Mouse (Mus musculus) telencephalon, adult 2 months (tissue): ENCODE measurements around the gene Tmem200b.

Experiments
- DNase-seq: peaks from one replicate; pipeline ENCODE4 v3.0.0-alpha.2; 2011; ENCODE audit warnings: low read depth, low spot score

Gene Tmem200b

DNA sequence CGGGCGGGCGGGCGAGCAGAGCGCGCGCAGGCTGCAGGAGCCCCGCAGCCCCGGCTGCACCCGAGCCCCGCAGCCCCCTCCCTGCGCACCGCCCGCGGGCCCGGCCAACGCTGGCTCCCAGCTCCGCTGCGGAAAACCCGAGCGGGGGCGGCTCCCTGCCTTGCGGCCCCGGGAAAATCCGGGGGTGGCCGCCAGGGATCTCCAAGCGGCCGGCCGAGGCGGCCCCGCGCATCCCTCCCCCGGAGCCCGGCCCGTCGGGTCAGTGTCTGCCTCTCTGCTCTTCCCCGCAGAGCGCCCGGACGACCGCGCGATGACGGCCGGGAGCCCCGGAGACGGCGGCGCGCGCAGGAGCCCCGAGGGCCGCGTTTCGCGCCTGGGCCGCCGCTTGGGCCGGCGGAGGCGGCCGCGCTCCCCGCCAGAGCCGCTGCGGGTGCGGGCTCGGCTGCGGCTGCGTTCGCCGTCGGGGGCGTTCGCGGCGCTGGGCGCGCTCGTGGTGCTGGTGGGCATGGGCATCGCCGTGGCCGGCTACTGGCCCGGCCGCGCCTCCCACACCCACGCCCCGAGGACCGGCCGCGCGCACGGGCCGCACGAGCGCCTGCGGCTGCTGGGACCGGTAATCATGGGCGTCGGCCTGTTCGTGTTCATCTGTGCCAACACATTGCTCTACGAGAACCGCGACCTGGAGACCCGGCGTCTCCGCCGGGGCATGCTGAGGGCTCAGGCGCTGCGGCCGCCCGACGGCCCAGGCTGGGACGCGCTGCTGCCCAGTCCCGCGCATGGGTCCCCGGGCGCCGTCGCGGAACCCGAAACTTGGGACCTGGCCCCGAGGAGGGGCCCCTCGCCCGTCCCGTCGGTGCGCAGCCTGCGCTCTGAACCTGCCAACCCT, at the start of gene Tmem200b:
TSS of gene Tmem200b (plus strand) at position 311 of the 886 bp plus-strand sequence.
- DNase-seq: no peak

DNA sequence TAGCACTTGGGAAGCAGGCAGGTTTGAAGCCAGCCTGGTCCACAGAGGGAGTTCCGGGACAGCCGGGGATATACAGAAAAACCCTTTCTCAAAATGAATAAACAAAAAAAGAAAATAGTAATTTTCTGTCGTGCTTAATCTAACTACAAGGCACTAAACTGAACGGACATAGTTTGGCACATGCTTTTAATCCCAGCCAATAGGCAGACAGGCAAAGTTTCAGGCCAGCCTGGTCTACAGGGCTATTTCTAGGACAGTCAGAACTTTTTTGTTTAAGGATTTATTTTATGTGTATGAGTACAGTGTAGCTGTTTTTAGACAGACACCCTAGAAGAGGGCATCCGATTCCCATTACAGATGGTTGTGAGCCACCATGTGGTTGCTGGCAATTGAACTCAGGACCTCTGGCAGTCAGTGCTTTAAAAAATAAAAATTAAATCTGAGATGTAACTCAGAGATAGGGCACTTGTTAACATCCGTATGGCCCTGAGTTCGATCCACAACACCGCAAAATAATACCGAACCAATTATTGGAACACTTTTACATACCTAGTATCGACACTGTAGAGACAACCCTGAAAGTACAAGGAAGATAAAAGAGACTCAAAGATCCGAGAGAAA, 48.8 kb upstream of the Tmem200b start:
- no peak for DNase-seq

DNA sequence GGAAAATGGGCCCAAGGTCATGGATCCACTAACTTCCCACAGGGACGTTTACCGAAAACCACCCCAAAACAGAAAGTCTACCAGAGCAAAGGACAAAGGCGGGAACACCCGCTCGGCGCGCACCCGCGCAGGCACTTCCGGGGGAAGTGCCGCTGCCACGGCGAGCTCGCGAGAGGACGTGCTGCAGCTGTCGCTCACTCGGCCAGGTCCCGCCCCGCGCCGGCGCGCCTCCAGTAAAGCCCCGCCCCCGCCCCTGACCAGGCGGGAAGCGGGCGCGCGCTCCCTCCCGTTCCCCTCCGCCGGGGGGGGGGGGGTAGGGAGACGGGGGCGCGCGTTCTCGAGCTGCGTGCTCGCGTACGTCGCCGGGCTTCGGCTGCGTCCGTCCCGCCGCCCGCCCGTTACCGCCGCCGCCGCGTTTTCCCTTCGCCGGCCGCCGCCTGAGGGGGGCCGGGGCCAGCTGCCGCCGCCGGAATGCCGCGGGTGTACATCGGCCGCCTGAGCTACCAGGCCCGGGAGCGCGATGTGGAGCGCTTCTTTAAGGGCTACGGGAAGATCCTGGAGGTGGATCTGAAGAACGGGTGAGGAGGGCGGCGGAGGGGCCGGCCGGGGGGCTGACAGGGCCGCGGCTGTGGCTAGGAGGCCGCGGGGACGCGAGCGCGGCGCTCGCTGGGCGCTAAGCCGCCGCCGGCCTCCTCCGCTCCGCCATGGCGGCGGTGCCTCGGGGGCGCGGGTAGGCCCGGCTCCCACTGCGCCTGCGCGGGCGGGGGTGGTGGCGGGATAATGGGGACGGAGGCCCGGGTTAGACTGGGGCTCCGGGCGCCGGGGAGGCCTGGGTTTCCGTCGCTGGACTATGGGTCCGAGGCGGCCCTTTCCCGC, 48.0 kb upstream of the Tmem200b start, which contains the start of gene Srsf4:
TSS of gene Srsf4 (plus strand) at position 325 of the 876 bp plus-strand sequence.
- peak; percentile 89 for DNase-seq

DNA sequence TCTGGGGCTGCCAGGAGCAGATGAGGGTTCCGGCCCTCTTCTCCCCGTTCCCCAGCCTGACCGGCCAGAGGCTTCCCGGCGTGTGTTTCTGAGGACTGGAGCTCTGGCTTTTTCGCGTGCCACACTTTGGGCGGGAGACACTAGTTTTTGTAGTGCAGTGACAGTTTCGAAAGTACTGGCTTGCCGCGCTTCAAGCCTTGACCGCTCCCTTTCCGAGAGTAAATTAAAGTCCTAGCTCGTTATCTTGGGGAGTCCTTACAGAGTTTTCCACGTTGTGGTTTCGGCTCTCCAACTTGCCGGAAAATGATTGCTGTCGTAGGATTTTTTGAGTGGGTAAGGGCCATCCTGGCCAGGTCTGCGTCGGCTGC, 47.4 kb upstream of the Tmem200b start:
- no peak for DNase-seq

DNA sequence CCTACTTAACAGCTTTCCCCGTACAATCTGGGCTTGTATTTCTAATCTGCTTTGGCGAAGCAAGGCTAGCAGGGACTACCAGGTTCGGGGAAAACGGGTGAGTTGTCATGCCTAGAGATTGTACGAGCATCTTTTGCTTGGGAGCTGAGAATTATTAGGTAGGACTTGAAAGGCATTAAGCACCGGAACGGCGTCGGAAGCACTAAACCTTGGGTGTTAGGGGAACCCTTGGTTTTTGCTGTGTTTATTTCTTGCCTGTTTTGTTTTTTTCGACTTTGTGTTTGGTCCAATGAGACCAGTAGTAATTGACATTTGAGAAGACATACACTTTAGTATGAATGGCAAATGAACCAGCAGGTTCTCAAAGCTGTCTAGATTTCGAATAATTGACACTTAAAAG, 47.0 kb upstream of the Tmem200b start:
- DNase-seq: no peak

DNA sequence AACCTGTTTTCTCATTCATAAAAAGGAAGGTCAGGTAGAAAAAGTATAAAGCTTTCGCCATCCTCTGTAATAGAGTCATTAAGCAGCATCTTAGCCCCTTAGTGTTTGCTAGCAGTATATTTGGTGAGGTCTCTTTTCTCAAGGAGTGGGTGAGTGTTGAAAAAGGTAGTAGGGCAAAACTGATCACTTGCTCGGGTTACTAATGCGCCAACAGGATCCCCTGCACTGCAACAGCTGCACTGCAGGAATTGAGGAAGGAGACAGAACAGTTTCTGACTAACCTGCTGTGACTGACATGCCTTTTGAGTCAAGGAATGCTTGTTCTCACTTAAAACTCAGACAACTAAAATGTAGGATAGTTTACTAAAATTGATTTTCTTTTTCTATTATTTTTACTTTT, 46.3 kb upstream of the Tmem200b start:
- DNase-seq: no peak

DNA sequence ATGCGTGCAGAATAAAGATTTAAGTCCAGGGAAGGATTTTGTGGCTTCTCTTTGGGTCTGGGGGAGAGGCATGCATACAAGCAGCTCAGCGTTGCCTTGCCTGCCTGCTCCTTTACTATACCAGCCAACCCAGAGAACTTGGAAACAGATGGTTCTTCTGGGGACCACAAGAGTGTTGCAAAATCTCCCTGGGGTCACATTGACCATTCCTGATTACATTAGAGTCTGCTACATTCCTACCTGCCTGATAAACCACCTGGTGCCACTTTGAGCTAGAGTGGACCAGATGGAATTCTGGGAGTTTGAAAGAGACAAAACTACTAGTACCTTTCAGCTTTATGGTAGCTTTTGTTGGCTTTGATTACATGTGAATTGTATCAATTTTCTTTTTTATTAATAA, 44.7 kb upstream of the Tmem200b start:
- no peak for DNase-seq

DNA sequence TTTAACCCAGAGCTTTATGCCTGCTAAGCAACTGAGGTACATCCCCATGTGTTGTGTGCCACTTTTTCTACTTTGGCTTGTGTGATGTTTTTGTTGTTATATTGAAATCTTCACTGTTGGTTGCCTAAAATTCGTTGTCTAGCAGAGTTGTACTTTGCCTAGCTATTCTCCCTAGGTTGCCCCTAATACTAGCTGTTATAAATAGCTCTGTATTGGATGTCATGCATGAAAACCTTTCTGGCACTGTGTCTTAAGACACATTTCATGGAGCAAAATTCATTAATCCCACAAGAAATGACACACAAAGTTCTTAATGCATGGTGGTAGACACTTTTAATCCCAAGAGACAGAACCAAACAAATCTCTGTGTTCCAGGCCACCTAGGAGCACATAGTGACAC, 41.9 kb upstream of the Tmem200b start:
- DNase-seq: no peak

DNA sequence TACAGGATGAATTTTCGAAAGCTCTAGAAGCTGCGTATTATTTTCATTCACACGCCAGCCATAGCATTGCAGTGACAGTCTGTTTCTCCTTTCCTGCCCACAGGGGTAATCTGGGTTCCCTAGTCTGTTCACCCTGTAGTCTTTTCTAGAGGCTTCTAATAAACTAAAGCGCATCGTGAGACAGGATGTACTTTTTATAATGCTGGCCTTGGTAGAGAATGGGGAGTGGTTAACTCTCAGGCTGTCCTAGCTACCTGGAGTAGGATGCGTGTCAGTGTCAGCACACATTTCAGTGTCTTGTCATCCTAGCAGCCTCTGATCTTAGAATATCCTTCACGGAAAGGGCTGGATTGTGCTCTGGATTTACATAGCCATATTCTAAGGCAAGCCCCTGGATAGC, 40.3 kb upstream of the Tmem200b start:
- no peak for DNase-seq

DNA sequence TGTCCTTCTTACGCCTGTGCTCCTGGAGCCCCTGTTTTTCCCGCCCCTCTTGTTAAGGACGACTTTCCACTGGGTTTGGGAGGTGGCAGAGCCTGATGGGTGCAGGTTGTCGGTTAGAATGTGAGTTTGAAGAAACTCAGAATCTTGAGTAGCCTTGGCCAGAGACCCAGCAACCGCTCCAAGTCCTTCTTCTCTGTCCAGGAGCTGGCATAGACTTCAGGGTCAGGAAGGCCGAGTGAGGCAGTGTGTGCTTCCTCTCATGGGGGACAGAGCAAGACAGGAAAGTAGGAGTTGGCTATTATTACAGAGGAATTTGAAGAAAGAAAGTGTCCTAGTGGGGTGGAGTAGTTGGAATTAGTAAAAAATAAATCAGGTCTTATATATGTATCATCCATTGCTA, 38.0 kb upstream of the Tmem200b start:
- no peak for DNase-seq

DNA sequence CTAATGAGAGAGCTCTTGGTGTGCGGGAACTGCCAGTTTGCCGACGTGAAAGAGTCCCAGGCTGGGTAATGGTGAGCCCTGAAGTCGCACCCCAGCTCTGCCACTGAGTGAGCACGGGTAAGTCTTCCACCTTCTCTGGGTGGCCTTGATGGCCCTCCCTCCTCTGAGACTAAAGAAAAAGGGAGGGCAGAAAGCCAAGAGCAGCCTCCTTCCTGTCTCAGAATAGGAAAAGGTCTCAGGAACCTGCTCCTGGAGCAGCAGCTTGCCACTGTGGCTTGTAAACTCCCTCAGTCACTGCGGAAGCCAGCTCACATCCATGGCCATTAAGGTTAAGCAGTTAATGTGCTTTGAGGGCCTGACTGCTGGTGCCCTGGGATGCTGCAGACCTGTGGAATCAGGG, 36.2 kb upstream of the Tmem200b start:
- DNase-seq: no peak

DNA sequence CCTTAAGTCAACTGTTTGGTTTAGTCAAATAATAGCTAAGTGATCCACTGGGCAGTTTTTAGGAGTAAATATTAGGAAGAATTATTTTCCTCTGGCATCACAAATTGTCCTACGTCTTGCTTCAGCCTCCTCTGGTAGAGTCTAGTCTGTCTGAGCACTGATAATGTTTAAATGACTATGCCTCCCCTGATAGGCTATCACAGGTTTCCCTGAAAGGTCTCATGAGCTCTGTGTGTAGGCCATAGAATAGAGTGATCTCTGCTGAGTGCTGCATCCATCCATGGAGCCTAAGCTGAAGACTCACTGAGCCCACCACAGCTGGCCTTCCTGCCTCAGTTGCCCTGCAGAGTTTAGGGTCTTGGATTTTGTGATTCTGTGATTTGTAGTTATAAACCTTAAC, 33.0 kb upstream of the Tmem200b start:
- DNase-seq: no peak

DNA sequence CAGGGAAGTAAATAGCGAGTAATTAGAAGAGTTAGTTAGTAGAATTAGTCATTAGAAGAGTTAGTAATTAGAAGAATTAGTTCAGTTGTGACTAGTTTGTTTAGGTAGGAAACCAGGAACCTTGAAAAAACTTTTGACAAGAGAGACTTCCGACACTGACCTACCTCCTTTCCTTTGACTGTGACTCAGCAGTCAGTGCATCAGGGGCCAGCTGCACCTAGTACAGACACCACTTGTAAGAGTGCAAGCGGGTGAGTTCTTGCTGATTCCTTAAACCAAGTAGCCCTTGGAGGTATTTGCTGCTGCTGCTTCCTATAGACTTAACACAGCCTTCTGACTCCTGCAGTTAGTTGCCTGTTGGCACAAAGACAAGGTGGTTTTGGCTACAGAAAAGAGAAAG, 30.9 kb upstream of the Tmem200b start:
- no peak for DNase-seq

DNA sequence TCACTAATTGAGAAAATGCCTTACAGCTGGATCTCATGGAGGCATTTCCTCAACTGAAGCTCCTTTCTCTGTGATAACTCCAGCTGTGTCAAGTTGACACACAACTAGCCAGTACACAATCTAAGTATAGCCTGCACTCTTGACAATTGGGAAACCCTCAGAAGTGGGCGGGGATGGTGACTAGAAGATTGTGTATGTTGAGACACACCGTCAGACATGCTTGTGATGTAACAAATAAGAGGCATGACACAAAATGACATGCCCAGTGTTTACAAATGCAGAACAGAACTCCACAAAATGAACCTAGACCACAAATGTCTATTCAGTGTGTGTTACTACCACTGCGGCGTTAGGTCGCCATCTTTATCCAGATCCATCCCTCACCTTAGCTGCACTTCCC, 24.5 kb upstream of the Tmem200b start:
- no peak for DNase-seq

DNA sequence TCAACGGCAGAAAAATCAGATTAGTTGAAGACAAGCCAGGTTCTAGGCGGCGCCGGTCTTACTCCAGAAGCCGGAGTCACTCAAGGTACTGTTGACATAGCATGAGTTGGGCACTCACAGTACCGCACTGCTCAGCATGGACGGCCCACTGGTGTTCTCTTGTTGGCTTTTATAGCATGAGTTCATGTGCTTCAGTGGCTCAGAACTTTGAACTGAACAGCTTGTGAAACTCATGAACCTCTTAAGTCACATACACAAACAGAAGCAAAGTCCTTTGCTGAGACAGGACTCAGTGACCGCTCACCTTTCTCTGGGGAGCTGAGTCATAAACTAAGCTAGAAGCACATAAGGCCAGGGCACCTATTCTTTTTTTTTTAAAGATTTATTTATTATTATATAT, 23.8 kb upstream of the Tmem200b start:
- no peak for DNase-seq

DNA sequence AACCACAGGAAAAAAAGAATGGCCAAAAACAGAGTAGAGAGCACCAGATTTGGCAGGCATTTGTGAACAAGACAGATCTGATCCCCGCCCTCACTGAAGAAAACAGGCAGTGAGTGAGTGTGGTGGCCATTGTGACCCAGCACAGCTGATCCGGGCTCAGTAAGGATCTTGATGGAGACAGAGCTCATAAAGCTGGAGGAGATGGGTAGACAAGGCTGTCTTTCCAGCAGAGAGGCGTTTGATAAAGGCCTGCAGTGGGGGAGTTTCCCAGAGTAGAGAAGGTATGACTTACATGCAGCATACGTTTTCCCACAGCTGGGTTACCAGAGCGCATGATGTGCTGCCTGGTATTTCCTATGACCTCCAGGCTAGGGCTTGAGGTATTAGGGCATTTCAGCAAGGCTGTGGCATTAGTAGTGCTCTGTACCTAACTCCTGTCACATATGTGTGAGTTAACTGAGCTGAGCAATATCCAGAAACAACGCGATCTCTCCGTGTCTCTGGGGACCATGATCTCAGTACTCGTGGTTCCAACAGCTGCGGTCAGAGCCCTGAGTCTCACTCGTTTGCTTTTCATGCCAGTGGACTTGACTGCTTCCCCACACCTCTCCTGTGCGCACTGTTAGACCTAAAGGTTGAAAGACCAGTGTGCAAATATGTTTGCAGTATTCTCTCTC, 22.9 kb upstream of the Tmem200b start:
- no peak for DNase-seq

DNA sequence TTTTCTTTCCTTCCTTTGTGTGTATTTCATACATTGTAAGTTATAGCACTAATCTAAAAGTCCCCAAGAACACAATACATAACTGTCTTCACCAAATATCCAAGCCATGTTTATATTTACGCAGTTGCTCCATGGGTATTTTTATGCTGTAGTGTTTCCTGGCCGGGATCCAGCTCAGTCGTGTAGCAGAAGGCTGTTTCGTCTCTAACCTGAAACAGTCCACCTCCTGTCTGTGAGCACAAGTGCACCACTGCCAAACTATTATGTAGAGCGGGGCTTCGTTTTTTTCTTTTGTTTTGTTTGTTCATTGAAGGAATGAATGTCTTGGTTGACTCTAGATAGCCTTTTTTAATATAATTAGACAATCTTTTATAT, 22.4 kb upstream of the Tmem200b start:
- DNase-seq: no peak

DNA sequence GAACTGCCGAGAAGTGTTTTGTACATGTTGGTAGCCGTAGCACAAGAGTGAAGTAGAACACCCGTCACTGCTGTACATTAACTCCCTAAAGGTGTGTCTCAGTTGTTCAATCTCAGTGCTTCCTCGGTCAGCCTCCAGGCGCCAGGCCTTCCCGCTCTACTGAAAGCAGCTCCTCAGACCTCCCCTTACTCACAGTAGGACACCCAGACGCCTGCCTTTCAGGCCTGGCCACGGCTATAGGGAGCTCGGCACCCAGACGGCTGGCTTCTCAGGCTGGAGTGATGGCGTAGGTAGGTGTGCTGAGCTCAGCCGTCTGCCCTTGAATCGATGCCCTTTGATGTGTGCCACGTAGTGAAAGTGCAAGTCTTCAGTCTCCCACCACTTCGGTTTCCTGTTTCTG, 20.5 kb upstream of the Tmem200b start:
- no peak for DNase-seq

DNA sequence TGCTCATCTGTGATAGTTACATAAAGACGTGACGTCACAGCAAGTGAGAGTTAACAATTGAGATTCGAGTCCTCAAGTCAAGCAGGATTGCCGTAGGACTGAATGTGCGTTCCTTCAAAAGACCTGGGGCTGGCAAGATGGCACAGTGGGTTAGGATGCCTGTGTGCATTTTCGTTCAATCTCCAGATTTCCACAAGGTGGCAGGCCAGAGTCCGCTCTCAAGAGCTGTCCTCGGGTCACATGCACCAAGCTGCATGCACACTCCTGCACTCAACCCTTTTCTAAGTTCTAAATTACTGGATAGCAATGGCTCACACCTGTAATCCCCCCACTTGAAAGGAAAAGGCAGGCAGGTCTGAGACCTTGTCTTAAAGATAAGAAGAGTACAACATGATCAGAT, 17.1 kb upstream of the Tmem200b start:
- DNase-seq: no peak

DNA sequence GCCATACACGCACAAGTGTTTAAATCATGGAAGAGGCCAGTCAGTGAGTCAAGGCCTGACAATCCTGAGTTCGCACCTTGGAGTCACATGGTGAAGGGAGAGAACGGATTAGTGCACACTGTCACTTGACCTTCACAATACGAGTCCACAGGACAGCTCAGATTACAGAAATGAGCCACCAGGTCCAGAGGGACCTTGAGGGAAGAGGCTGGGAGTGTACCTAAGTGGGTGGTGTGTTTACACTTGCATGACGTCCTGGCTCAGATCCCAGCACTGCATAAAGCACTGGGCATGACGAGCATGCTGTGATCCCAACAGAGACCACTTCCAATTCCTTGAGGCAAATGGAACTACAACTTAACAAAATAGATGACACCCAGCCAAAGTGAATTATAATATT, 15.1 kb upstream of the Tmem200b start:
- no peak for DNase-seq

DNA sequence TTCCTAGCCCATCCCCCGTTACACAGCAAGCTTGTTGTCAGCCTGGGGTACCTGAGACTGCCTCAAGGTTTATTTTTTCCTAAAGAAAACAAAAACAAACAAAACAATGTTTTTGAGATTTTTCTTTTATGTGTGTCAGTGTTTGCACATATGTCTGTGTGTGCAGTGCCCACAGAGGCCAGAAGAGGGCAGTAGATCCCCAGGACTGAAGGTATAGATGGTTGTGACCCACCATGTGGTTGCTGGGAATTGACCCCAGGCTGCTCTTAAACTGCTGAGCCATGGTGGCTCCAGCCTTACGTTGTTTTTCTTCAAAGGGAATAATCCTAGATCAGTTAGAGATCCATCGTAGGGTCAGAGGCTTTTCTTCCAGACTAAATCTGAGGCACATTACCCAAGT, 13.7 kb upstream of the Tmem200b start:
- DNase-seq: no peak
